Mouse (Mus musculus) hindbrain, embryonic 15.5 days (tissue): Measurements from ENCODE around the gene Tmem59l. TPM values are rescaled to one million over a fixed set of nuclear protein-coding genes. Genes with fewer than 3 reads are reported as not detected.

Experiments
- ATAC-seq: fragments of 200-750 bp; cut with Nextera tagmentation; 2 replicates; pipeline ENCODE4 v1.8.0; 2017; ENCODE audit warnings: low read depth, moderate number of reproducible peaks, moderate TSS enrichment; ENCODE audit not compliant: low FRiP score
- H3K27ac ChIP-seq: fragments of 300-500 bp; sonication (generic); replicated peaks from 2 replicates; pipeline ENCODE4 v1.5.1; 2015; ENCODE audit warnings: mild to moderate bottlenecking, inconsistent platforms
- H3K27me3 ChIP-seq: fragments of 300-500 bp; sonication (generic); 2 replicates; pipeline ENCODE4 v1.6.1; 2015; ENCODE audit warnings: control low read depth, inconsistent platforms
- H3K36me3 ChIP-seq: fragments of 300-500 bp; sonication (generic); 2 replicates; pipeline ENCODE4 v1.6.1; 2015; ENCODE audit warnings: control low read depth, inconsistent platforms
- H3K4me1 ChIP-seq: fragments of 300-500 bp; sonication (generic); replicated peaks from 2 replicates; pipeline ENCODE4 v1.6.1; 2015; ENCODE audit warnings: control low read depth, inconsistent platforms
- H3K4me2 ChIP-seq: fragments of 300-500 bp; sonication (generic); 2 replicates; pipeline ENCODE4 v1.6.1; 2015; ENCODE audit warnings: moderate library complexity, mild to moderate bottlenecking, inconsistent platforms
- H3K4me3 ChIP-seq: fragments of 300-500 bp; sonication (generic); 2 replicates; pipeline ENCODE4 v1.5.1; 2015; ENCODE audit warnings: mild to moderate bottlenecking, inconsistent platforms
- H3K9ac ChIP-seq: fragments of 300-500 bp; sonication (generic); 2 replicates; pipeline ENCODE4 v1.6.1; 2015; ENCODE audit warnings: inconsistent platforms
- H3K9me3 ChIP-seq: fragments of 300-500 bp; sonication (generic); 2 replicates; pipeline ENCODE4 v1.6.1; 2016; ENCODE audit warnings: control low read depth, inconsistent platforms
- WGBS: fragments of 180-500 bp; shearing (Covaris S2); methylation state at CpG from one replicate; pipeline ENCODE4 v1.1.7; 2015; 5-methylcytosine and 5-hydroxymethylcytosine counted together
- polyA plus RNA-seq: library from polyadenylated mRNA; unstranded; fragments of >200 nt; fragmentation: Nextera tagmentation; extraction: Ambion mirVana; gene quantifications from 2 replicates; pipeline ENCODE4 v1.2.1, GENCODE M21; 2015

Tmem59l gene
- polyA plus RNA-seq, 1 experiment from 2014 or later, result 145 TPM

- H3K27me3 ChIP-seq, result no peaks in the 10 kb centered on the region
- no peak overlapping the region for H3K4me2 ChIP-seq
- peak; percentile 86 for ATAC-seq
- H3K27ac ChIP-seq, result peak overlapping the region; percentile 72
- H3K9me3 ChIP-seq, result no peaks in the 10 kb centered on the region
- no peak overlapping the region for H3K4me3 ChIP-seq
- no peak overlapping the region for H3K9ac ChIP-seq
- H3K4me1 ChIP-seq, result peaks cover 11% of the 10 kb centered on the region; the same call in 1 of the 2 replicates
- peaks cover 23% of the 10 kb centered on the region for H3K36me3 ChIP-seq
- 66% methylated on average over 19 of the region's 19 CpGs for WGBS
Observed at GRCm38 (mm10) chr8:70447639-70448420, 39.3 kb downstream of the Tmem59l start.

- 45% methylated on average over 1 of the region's 1 CpGs for WGBS
- no peak overlapping the region for H3K4me2 ChIP-seq
- H3K9me3 ChIP-seq, result no peaks in the 10 kb centered on the region
- H3K4me3 ChIP-seq, result no peak overlapping the region
- no peak overlapping the region for H3K9ac ChIP-seq
- peaks cover 6% of the 10 kb centered on the region; the same call in 1 of the 2 replicates for H3K36me3 ChIP-seq
- H3K27ac ChIP-seq, result no peak overlapping the region
- H3K27me3 ChIP-seq, result no peaks in the 10 kb centered on the region
- peaks cover 11% of the 10 kb centered on the region; the same call in 1 of the 2 replicates for H3K4me1 ChIP-seq
- ATAC-seq, result no peak
Observed at GRCm38 (mm10) chr8:70445988-70446387, 41.2 kb downstream of the Tmem59l start.

GRCm38 (mm10) chr8:70443326-70443725, 43.8 kb downstream of the Tmem59l start:
- 85% methylated on average over 4 of the region's 4 CpGs for WGBS
- Histone ChIP-seq H3K36me3 (no peaks in the 10 kb centered on the region), H3K4me3 (no peak overlapping the region), H3K4me2 (no peak overlapping the region), H3K4me1 (peaks cover 18% of the 10 kb centered on the region), H3K9me3 (no peaks in the 10 kb centered on the region), H3K9ac (no peak overlapping the region), H3K27ac (no peak overlapping the region), H3K27me3 (no peaks in the 10 kb centered on the region)
- ATAC-seq, result no peak

- no peaks in the 10 kb centered on the region for H3K36me3 ChIP-seq
- WGBS, result 73% methylated on average over 3 of the region's 3 CpGs
- no peak overlapping the region for H3K27ac ChIP-seq
- no peaks in the 10 kb centered on the region for H3K9me3 ChIP-seq
- H3K4me3 ChIP-seq, result no peak overlapping the region
- H3K9ac ChIP-seq, result no peak overlapping the region
- H3K27me3 ChIP-seq, result no peaks in the 10 kb centered on the region
- peaks cover 28% of the 10 kb centered on the region for H3K4me1 ChIP-seq
- H3K4me2 ChIP-seq, result no peak overlapping the region
- no peak for ATAC-seq
Observed at GRCm38 (mm10) chr8:70441565-70441964, 45.6 kb downstream of the Tmem59l start.

- H3K4me2 ChIP-seq, result peak overlapping the region; percentile 64
- H3K4me1 ChIP-seq, result peaks cover 28% of the 10 kb centered on the region
- H3K27me3 ChIP-seq, result no peaks in the 10 kb centered on the region
- peak overlapping the region; percentile 44; the same call in 1 of the 2 replicates for H3K9ac ChIP-seq
- no peak for ATAC-seq
- WGBS, result 42% methylated on average over 3 of the region's 3 CpGs
- H3K9me3 ChIP-seq, result no peaks in the 10 kb centered on the region
- H3K4me3 ChIP-seq, result peak overlapping the region; percentile 80
- peak overlapping the region; percentile 89; the same call in 1 of the 2 replicates for H3K27ac ChIP-seq
- H3K36me3 ChIP-seq, result no peaks in the 10 kb centered on the region
Observed at GRCm38 (mm10) chr8:70440246-70440645, 46.9 kb downstream of the Tmem59l start.

- Histone ChIP-seq H3K9ac (peak overlapping the region; percentile 44), H3K9me3 (no peaks in the 10 kb centered on the region), H3K36me3 (no peaks in the 10 kb centered on the region), H3K4me3 (peak overlapping the region; percentile 80), H3K4me1 (peaks cover 28% of the 10 kb centered on the region), H3K27ac (peak overlapping the region; percentile 89), H3K27me3 (no peaks in the 10 kb centered on the region), H3K4me2 (peak overlapping the region; percentile 64)
- WGBS, result 0% methylated on average over 5 of the region's 7 CpGs
- peak; percentile 80; the same call in 1 of the 2 replicates for ATAC-seq
Observed at GRCm38 (mm10) chr8:70439848-70440179, 47.3 kb downstream of the Tmem59l start.

GRCm38 (mm10) chr8:70439055-70439847, 47.9 kb downstream of the Tmem59l start, which contains the start of gene Crtc1:
Gene Crtc1 (minus strand): TSS chr8:70439579.
- no peaks in the 10 kb centered on the region for H3K27me3 ChIP-seq
- no peaks in the 10 kb centered on the region for H3K36me3 ChIP-seq
- H3K4me2 ChIP-seq, result peak within 1 kb of the TSS; percentile 93
- H3K9ac ChIP-seq, result peak within 1 kb of the TSS; percentile 71
- WGBS, result under 1% methylated on average over 69 of the region's 70 CpGs
- ATAC-seq, result peak; percentile 98
- peaks cover 28% of the 10 kb centered on the region for H3K4me1 ChIP-seq
- no peaks in the 10 kb centered on the region for H3K9me3 ChIP-seq
- H3K27ac ChIP-seq, result peak within 1 kb of the TSS; percentile 89
- H3K4me3 ChIP-seq, result peak within 1 kb of the TSS; percentile 80

GRCm38 (mm10) chr8:70438423-70438822, 48.7 kb downstream of the Tmem59l start:
- H3K4me1 ChIP-seq, result peaks cover 28% of the 10 kb centered on the region

GRCm38 (mm10) chr8:70435156-70435555, 52.0 kb downstream of the Tmem59l start:
- no peak overlapping the region for H3K9ac ChIP-seq
- no peaks in the 10 kb centered on the region for H3K36me3 ChIP-seq
- H3K27ac ChIP-seq, result no peak overlapping the region
- no peak overlapping the region for H3K4me2 ChIP-seq
- no peak overlapping the region for H3K4me3 ChIP-seq
- H3K27me3 ChIP-seq, result no peaks in the 10 kb centered on the region
- H3K9me3 ChIP-seq, result no peaks in the 10 kb centered on the region
- WGBS, result 92% methylated on average over 5 of the region's 5 CpGs
- H3K4me1 ChIP-seq, result peaks cover 27% of the 10 kb centered on the region
- ATAC-seq, result no peak

More at GRCm38 (mm10) chr8:70438423-70438822, 48.7 kb downstream of the Tmem59l start:
- Histone ChIP-seq H3K4me2 (peak overlapping the region; percentile 93), H3K4me3 (peak overlapping the region; percentile 80), H3K27ac (no peak overlapping the region), H3K9me3 (no peaks in the 10 kb centered on the region), H3K9ac (peak overlapping the region; percentile 71), H3K36me3 (no peaks in the 10 kb centered on the region), H3K27me3 (no peaks in the 10 kb centered on the region)
- 91% methylated on average over 2 of the region's 2 CpGs for WGBS
- ATAC-seq, result no peak

Other genes with a start within 250 kb of the Tmem59l start
- 30.8 and 36.5 TPM in 2 replicates for gene Homer3, start 204.5 kb downstream of the Tmem59l start, polyA plus RNA-seq
- gene Ddx49, start 184.9 kb downstream of the Tmem59l start, polyA plus RNA-seq, result 44.2 and 46.3 TPM in 2 replicates
- gene Cope, start 184.8 kb downstream of the Tmem59l start, polyA plus RNA-seq, result 291 and 295 TPM in 2 replicates
- 37.8 and 43.2 TPM in 2 replicates for gene Cers1, start 171.6 kb downstream of the Tmem59l start, polyA plus RNA-seq
- 2.8 and 7.8 TPM in 2 replicates for gene Gdf1, start 157.5 kb downstream of the Tmem59l start, polyA plus RNA-seq
- gene Upf1, start 134.1 kb downstream of the Tmem59l start, polyA plus RNA-seq, result 14.5 and 15.1 TPM in 2 replicates
- gene Comp, start 113.8 kb downstream of the Tmem59l start, polyA plus RNA-seq, result 0.27 and 0.47 TPM in 2 replicates
- gene Crtc1, start 47.8 kb downstream of the Tmem59l start, polyA plus RNA-seq, result 46.1 and 57.4 TPM in 2 replicates
- gene Klhl26, start 10.4 kb downstream of the Tmem59l start, polyA plus RNA-seq, result 29.5 and 33.6 TPM in 2 replicates
- 7.0 and 8.6 TPM in 2 replicates for gene Crlf1, start 5.8 kb upstream of the Tmem59l start, polyA plus RNA-seq
- 161 and 177 TPM in 2 replicates for gene Rex1bd, start 19.4 kb upstream of the Tmem59l start, polyA plus RNA-seq
- gene Uba52, start 23.4 kb upstream of the Tmem59l start, polyA plus RNA-seq, result 652 and 684 TPM in 2 replicates
- gene Fkbp8, start 40.4 kb upstream of the Tmem59l start, polyA plus RNA-seq, result 393 and 420 TPM in 2 replicates
- 48.5 and 49.0 TPM in 2 replicates for gene Kxd1, start 40.6 kb upstream of the Tmem59l start, polyA plus RNA-seq
- gene Ell, start 52.1 kb upstream of the Tmem59l start, polyA plus RNA-seq, result 15.1 and 20.9 TPM in 2 replicates
- gene Isyna1, start 107.0 kb upstream of the Tmem59l start, polyA plus RNA-seq, result 146 and 152 TPM in 2 replicates
- 150 and 172 TPM in 2 replicates for gene Ssbp4, start 121.5 kb upstream of the Tmem59l start, polyA plus RNA-seq
- gene Lrrc25, start 128.8 kb upstream of the Tmem59l start, polyA plus RNA-seq, result 1.1 and 2.2 TPM in 2 replicates
- gene Gdf15, start 145.1 kb upstream of the Tmem59l start, polyA plus RNA-seq, result 0.25 and 0.30 TPM in 2 replicates
- gene Pgpep1, start 173.0 kb upstream of the Tmem59l start, polyA plus RNA-seq, result 76.5 and 77.8 TPM in 2 replicates
- 192 and 193 TPM in 2 replicates for gene Lsm4, start 185.9 kb upstream of the Tmem59l start, polyA plus RNA-seq
- 98.4 and 105 TPM in 2 replicates for gene Jund, start 211.6 kb upstream of the Tmem59l start, polyA plus RNA-seq
- 0.09 TPM in 2 replicates for gene Iqcn, start 216.1 kb upstream of the Tmem59l start, polyA plus RNA-seq
- gene Gm3336, start 231.2 kb upstream of the Tmem59l start, polyA plus RNA-seq, result not detected in 2 replicates
- 0.21 and 0.35 TPM in 2 replicates for gene Pde4c, start 236.4 kb upstream of the Tmem59l start, polyA plus RNA-seq